In the genomic region with DNA sequence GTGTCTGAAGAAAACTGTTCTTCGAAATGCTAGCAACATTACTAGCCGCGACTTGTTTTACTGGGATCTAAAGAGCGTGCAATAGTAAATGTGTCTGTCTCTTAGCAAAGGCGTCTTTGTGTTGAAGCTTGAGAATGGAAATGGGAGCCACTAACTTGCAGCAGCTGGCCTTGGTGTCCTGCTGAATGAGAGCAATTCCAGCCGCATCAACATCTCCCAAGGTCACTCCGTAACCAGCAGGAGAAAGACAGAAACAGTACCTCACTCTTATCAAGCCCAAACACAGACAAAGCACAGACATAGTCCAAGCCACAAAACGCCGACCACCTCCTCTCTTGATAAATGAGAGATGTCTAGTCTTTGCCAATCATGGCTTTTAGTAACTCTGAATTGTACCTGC, we compare ENCODE assay signal across 19 mouse cellular contexts.
"Had no signal": no experiment of that assay in that cellular context is flagged by ENCODE, and none has a peak within 500 bp of the region (broad histone marks: within the 10 kb centered on the region; RNA-seq: fewer than 3 reads in every experiment).

No protein-coding gene starts in this region.

- DNase-seq: lung, adult 18-20 months; lung, embryonic 14.5 days; lung, postnatal 10 days; lung, postnatal 4 days; midbrain, embryonic 14.5 days; retina, postnatal 1 day; right cerebral cortex, adult 18-20 months; right cerebral cortex, postnatal 25 days; right cerebral cortex, postnatal 4 days; spleen, adult 18-20 months; thymus, adult 18-20 months; thymus, postnatal 14 days; thymus, postnatal 36 days had no signal

- H3K4me3 ChIP-seq: midbrain, embryonic 10.5 days; midbrain, embryonic 12.5 days; myocyte; neural tube, embryonic 13.5 days; neural tube, embryonic 15.5 days had no signal

- ATAC-seq: midbrain, embryonic 16.5 days had no signal

- H3K27ac ChIP-seq: midbrain, embryonic 10.5 days; midbrain, embryonic 12.5 days; neural tube, embryonic 13.5 days; neural tube, embryonic 15.5 days had no signal
